Comparison of ENCODE assay signal across 14 mouse cellular contexts in the genomic region with DNA sequence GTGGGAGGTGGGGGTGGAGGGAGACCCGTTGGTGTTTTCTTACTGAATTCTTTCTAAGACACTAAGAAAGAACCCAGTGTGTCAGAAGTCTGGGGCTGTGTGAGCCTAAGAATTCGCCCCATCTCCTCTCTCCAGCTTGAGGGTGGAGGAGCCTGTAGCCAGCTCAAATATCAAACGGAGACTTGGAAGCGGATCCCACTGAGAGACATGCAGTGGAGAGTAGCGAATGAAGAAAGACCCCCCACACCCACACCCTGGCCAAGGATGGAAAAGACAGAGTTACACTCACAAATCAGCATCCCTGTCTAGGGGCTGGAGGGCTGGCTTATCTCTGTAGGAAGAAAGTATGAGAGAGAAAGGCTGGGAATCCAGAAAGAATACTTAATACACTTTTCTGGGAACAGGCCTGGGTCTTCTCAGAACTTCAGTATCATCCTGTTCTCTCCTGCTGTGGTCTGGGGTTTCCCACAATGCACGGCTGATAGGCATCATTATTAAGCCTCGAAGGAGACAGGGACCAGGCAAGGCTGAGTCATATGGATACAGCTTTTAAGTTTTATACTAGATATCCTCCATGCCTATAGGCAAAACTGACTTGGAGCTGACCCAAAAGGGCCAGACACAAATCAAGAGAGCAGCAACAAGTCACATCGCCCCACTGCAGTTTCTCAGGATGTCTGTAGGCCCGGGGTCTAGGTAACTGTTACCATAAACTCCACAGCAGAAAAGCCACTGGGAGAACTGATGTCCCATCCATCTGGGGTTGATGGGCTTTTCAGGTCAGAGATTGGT. TPM values are rescaled to one million over a fixed set of nuclear protein-coding genes. Genes with fewer than 3 reads are reported as not detected.
A peak's percentile ranks its signal among the peaks of the same experiment; 100 is the strongest.
DNase-seq lines count a peak whose midpoint lies in the region; ATAC-seq and TF ChIP-seq lines count a peak whose summit lies in the region.
"Had no signal": no experiment of that assay in that cellular context is flagged by ENCODE, and none has a peak within 500 bp of the region (broad histone marks: within the 10 kb centered on the region; RNA-seq: fewer than 3 reads in every experiment).

No protein-coding gene starts in this region.

- H3K27ac ChIP-seq in hindbrain, embryonic 12.5 days, result peak overlapping the region; percentile 67
- H3K27ac ChIP-seq in hindbrain, embryonic 14.5 days, result no peak overlapping the region
- peak overlapping the region; percentile 76 for H3K27ac ChIP-seq in embryonic facial prominence, embryonic 15.5 days (replicated peaks)
- H3K27ac ChIP-seq: lung, embryonic 15.5 days had no signal

- no peak for DNase-seq in hindbrain, embryonic 14.5 days (ENCODE audit: low spot score)
- peak; percentile 12 for DNase-seq in c-Kit-positive CD71-positive TER-119-positive erythroid progenitor cells, embryonic 14.5 days (ENCODE audit: low spot score)
- DNase-seq in ovary, adult 18-20 months (ENCODE audit: low spot score), result no peak
- no peak for DNase-seq in gastrocnemius, adult 8-10 months (ENCODE audit: low spot score in 2 of 2)
- DNase-seq: adrenal gland, postnatal 36 days; cerebellum, adult 9-10 months; forebrain, postnatal 0 days; midbrain, embryonic 14.5 days; thymus, adult 2 months had no signal

- ATAC-seq in hindbrain, embryonic 12.5 days (ENCODE audit: low FRiP score), result no peak
- ATAC-seq in hindbrain, embryonic 14.5 days (ENCODE audit: low FRiP score), result no peak
- ATAC-seq in embryonic facial prominence, embryonic 15.5 days (ENCODE audit: insufficient number of reproducible peaks, low FRiP score, low TSS enrichment, low read depth), result peak; percentile 83
- no peak for ATAC-seq in inflammation-experienced regulatory T-cells, adult 6 months
- ATAC-seq: forebrain, postnatal 0 days had no signal

- H3K79me2 ChIP-seq in myocyte (ENCODE audit: control insufficient read depth, insufficient read depth), result no peaks in the 10 kb centered on the region

- no peak overlapping the region for H3K9ac ChIP-seq in hindbrain, embryonic 12.5 days
- H3K9ac ChIP-seq in hindbrain, embryonic 14.5 days, result no peak overlapping the region
- no peak overlapping the region for H3K9ac ChIP-seq in embryonic facial prominence, embryonic 15.5 days
- H3K9ac ChIP-seq: forebrain, postnatal 0 days; lung, embryonic 15.5 days had no signal

- no peak overlapping the region for H3K4me2 ChIP-seq in hindbrain, embryonic 12.5 days (replicated peaks)
- no peak overlapping the region for H3K4me2 ChIP-seq in hindbrain, embryonic 14.5 days (replicated peaks)
- H3K4me2 ChIP-seq in embryonic facial prominence, embryonic 15.5 days (replicated peaks), result 0 out of 2 replicates have a peak overlapping the region, but pooled peaks have one; percentile 4
- H3K4me2 ChIP-seq in myocyte (ENCODE audit: low read depth), result peak overlapping the region; percentile 57
- H3K4me2 ChIP-seq: lung, embryonic 15.5 days had no signal

- H3K9me3 ChIP-seq in hindbrain, embryonic 12.5 days (replicated peaks), result no peaks in the 10 kb centered on the region
- H3K9me3 ChIP-seq in hindbrain, embryonic 14.5 days (ENCODE audit: control insufficient read depth, low read length), result no peaks in the 10 kb centered on the region
- no peaks in the 10 kb centered on the region for H3K9me3 ChIP-seq in embryonic facial prominence, embryonic 15.5 days (replicated peaks)
- H3K9me3 ChIP-seq: lung, embryonic 15.5 days had no signal

- TF ChIP-seq POLR2A in myocyte (IDR thresholded peaks at IDR 0.05; ENCODE audit: insufficient read length, low read depth), result no peak

- H3K36me3 ChIP-seq in hindbrain, embryonic 12.5 days, result no peaks in the 10 kb centered on the region
- no peaks in the 10 kb centered on the region for H3K36me3 ChIP-seq in hindbrain, embryonic 14.5 days (replicated peaks; ENCODE audit: control insufficient read depth, insufficient read depth)
- no peaks in the 10 kb centered on the region for H3K36me3 ChIP-seq in embryonic facial prominence, embryonic 15.5 days
- no peaks in the 10 kb centered on the region for H3K36me3 ChIP-seq in myocyte (ENCODE audit: control insufficient read depth, insufficient read depth)
- H3K36me3 ChIP-seq: lung, embryonic 15.5 days had no signal

- peaks cover 8% of the 10 kb centered on the region; the same call in 1 of the 2 replicates for H3K4me1 ChIP-seq in hindbrain, embryonic 12.5 days
- H3K4me1 ChIP-seq in hindbrain, embryonic 14.5 days (replicated peaks; ENCODE audit: control insufficient read depth, insufficient read depth, low read length), result no peaks in the 10 kb centered on the region
- peaks cover 17% of the 10 kb centered on the region for H3K4me1 ChIP-seq in embryonic facial prominence, embryonic 15.5 days

- H3K4me3 ChIP-seq in hindbrain, embryonic 12.5 days, result no peak overlapping the region
- H3K4me3 ChIP-seq in hindbrain, embryonic 14.5 days (replicated peaks; ENCODE audit: low read length), result no peak overlapping the region
- H3K4me3 ChIP-seq in embryonic facial prominence, embryonic 15.5 days (replicated peaks), result no peak overlapping the region
- H3K4me3 ChIP-seq in myocyte, result no peak overlapping the region
- H3K4me3 ChIP-seq: lung, embryonic 15.5 days had no signal

- 32% methylated on average over 9 of the region's 9 CpGs for WGBS in hindbrain, embryonic 12.5 days
- whole genome bisulfite sequencing in hindbrain, embryonic 14.5 days, result 42% methylated on average over 9 of the region's 9 CpGs
- 15% methylated on average over 9 of the region's 9 CpGs for WGBS in embryonic facial prominence, embryonic 15.5 days

- H3ac ChIP-seq in myocyte (ENCODE audit: control insufficient read depth, insufficient read length), result no peak overlapping the region

- H3K27me3 ChIP-seq in hindbrain, embryonic 12.5 days, result no peaks in the 10 kb centered on the region
- H3K27me3 ChIP-seq in hindbrain, embryonic 14.5 days (ENCODE audit: control insufficient read depth, insufficient read depth, low read length), result no peaks in the 10 kb centered on the region
- no peaks in the 10 kb centered on the region for H3K27me3 ChIP-seq in embryonic facial prominence, embryonic 15.5 days
- H3K27me3 ChIP-seq in myocyte (ENCODE audit: control insufficient read depth, insufficient read depth, insufficient read length), result no peaks in the 10 kb centered on the region
- H3K27me3 ChIP-seq: lung, embryonic 15.5 days had no signal

TF ChIP-seq in myocyte, 11 proteins besides CTCF, POLR2A, EP300 and RAD21:
- TF ChIP-seq MYOG (IDR thresholded peaks at IDR 0.05; ENCODE audit: control insufficient read depth in 1 of 3, insufficient read depth in 1 of 3, insufficient read length in 2 of 3, low read depth in 2 of 3), result no peak
- TF ChIP-seq POLR2AphosphoS2 (IDR thresholded peaks at IDR 0.05; ENCODE audit: insufficient read length, low read depth), result no peak
- TF ChIP-seq REST (IDR thresholded peaks at IDR 0.05; ENCODE audit: insufficient read depth, insufficient read length), result no peak
- TF ChIP-seq CEBPB (IDR thresholded peaks at IDR 0.05; ENCODE audit: insufficient read depth, poor library complexity, severe bottlenecking), result no peak
- TF ChIP-seq SRF (IDR thresholded peaks at IDR 0.05; ENCODE audit: control insufficient read depth, insufficient read length, low read depth), result no peak
- TF ChIP-seq MAX (IDR thresholded peaks at IDR 0.05; ENCODE audit: low read depth), result no peak
- no peak for TF ChIP-seq USF1 (IDR thresholded peaks at IDR 0.05; ENCODE audit: low read depth)
- TF ChIP-seq E2F4 (IDR thresholded peaks at IDR 0.05; ENCODE audit: insufficient read depth), result no peak
TF ChIP-seq in myocyte: peak in this region for 0.

RNA-seq across cellular contexts. Expression of gene Slc6a6, which starts 45.5 kb away (rescaled TPM):
- 70.2 and 78.0 TPM in 2 replicates for polyA plus RNA-seq in hindbrain, embryonic 12.5 days (2016; fragmentation: Nextera tagmentation; extraction: Ambion mirVana)
- 91.6 and 98.5 TPM in 2 replicates for polyA plus RNA-seq in hindbrain, embryonic 14.5 days (2014; fragmentation: Nextera tagmentation; extraction: Ambion mirVana)
- 61.6 and 77.5 TPM in 2 replicates for polyA plus RNA-seq in embryonic facial prominence, embryonic 15.5 days (2015; fragmentation: Nextera tagmentation; extraction: Ambion mirVana)
- polyA plus RNA-seq in myocyte (2012; fragmentation: generic; extraction: Trizol), result 98.2 TPM
- 10 to 100 TPM; 66.0 to 81.7 (median 77.6) TPM for total RNA-seq in gastrocnemius, adult 8-10 months (2022)
- 10 to 100 TPM; 33.6 to 47.0 (median 35.3) TPM for polyA plus RNA-seq in inflammation-experienced regulatory T-cells, adult 6 months (2017; shearing (Covaris generic))

Comparison
In these comparisons a context has a peak if more than half of its experiments do, and no peak if none do; other contexts are left out.
1. H3K4me2 ChIP-seq: peak in embryonic facial prominence, embryonic 15.5 days (single experiment) and myocyte (single experiment); none in hindbrain, embryonic 12.5 days (single experiment) and hindbrain, embryonic 14.5 days (single experiment).